Mouse (Mus musculus) intestine, postnatal 0 days (tissue): ENCODE data around the gene Ppm1h. TPM values are rescaled to one million over a fixed set of nuclear protein-coding genes. Genes with fewer than 3 reads are reported as not detected.

Experiments used
- ATAC-seq: fragments of 200-750 bp; cut with Nextera tagmentation; 2 replicates; pipeline ENCODE4 v1.8.0; 2017; ENCODE audit warnings: mild to moderate bottlenecking, moderate TSS enrichment, moderate library complexity
- H3K27ac ChIP-seq: fragments of 300-500 bp; sonication (generic); 2 replicates; pipeline ENCODE4 v1.5.1; 2014; ENCODE audit warnings: mild to moderate bottlenecking, low read depth, low read length, moderate library complexity
- H3K27me3 ChIP-seq: fragments of 300-500 bp; sonication (generic); replicated peaks from 2 replicates; pipeline ENCODE4 v1.6.1; 2014; ENCODE audit warnings: low read length, mixed read lengths; ENCODE audit not compliant: control insufficient read depth, insufficient read depth
- H3K36me3 ChIP-seq: fragments of 300-500 bp; sonication (generic); 2 replicates; pipeline ENCODE4 v1.6.1; 2014; ENCODE audit warnings: mild to moderate bottlenecking, moderate library complexity; ENCODE audit not compliant: control insufficient read depth, insufficient read depth
- H3K4me1 ChIP-seq: fragments of 300-500 bp; sonication (generic); replicated peaks from 2 replicates; pipeline ENCODE4 v1.6.1; 2014; ENCODE audit warnings: antibody characterized with exemption, low read length, mixed read lengths; ENCODE audit not compliant: control insufficient read depth, insufficient read depth
- H3K4me2 ChIP-seq: fragments of 300-500 bp; sonication (generic); replicated peaks from 2 replicates; pipeline ENCODE4 v1.6.1; 2014; ENCODE audit warnings: low read depth, mild to moderate bottlenecking, moderate library complexity
- H3K4me3 ChIP-seq: fragments of 300-500 bp; sonication (generic); 2 replicates; pipeline ENCODE4 v1.5.1; 2014; ENCODE audit warnings: low read depth, low read length
- H3K9ac ChIP-seq: fragments of 300-500 bp; sonication (generic); 2 replicates; pipeline ENCODE4 v1.6.1; 2014; ENCODE audit warnings: mild to moderate bottlenecking, low read depth, low read length
- H3K9me3 ChIP-seq: fragments of 300-500 bp; sonication (generic); 2 replicates; pipeline ENCODE4 v1.6.1; 2016; ENCODE audit warnings: mixed run types; ENCODE audit not compliant: control insufficient read depth
- CTCF ChIP-seq: sonication (generic); IDR thresholded peaks from 2 replicates; pipeline ENCODE4 v1.5.1; 2016; ENCODE audit warnings: low read depth, mild to moderate bottlenecking, control low read depth, antibody characterized with exemption, moderate library complexity
- WGBS: fragments of 180-500 bp; shearing (Covaris S2); extraction: QIAGEN DNeasy Blood & Tissue Kit; methylation state at CpG from one replicate; pipeline ENCODE4 v1.1.7; 2014; 5-methylcytosine and 5-hydroxymethylcytosine counted together
- polyA plus RNA-seq: library from polyadenylated mRNA; unstranded; fragments of >200 nt; fragmentation: Nextera tagmentation; extraction: Ambion mirVana; gene quantifications from 2 replicates; pipeline ENCODE4 v1.2.1, GENCODE M21; 2015

Gene Ppm1h
- polyA plus RNA-seq, 1 experiment from 2014 or later: 17.9 TPM

DNA sequence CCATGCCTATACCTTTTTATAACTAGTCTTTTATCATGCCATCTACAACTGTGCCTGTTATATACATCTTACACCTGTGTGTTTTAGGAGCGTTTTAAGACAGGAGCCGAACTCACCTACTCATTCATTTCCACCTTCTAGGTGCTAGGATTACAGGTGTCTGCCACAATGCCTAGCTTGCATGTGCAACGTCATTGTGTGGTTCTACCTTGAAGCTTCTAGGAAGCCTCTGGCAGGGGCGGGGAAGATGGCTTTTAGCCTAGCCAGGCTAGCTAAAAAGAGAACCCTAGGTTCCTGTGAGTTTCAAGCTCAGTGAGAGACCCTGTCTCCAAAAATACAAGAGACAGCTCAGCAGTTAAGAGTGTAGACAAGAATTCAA, 122.2 kb downstream of the Ppm1h start:
- Histone ChIP-seq H3K9me3 (no peaks in the 10 kb centered on the region), H3K4me1 (no peaks in the 10 kb centered on the region), H3K27ac (no peak overlapping the region), H3K4me3 (no peak overlapping the region), H3K36me3 (no peaks in the 10 kb centered on the region; the same call in 1 of the 2 replicates), H3K9ac (no peak overlapping the region), H3K27me3 (no peaks in the 10 kb centered on the region), H3K4me2 (no peak overlapping the region)
- no peak for ATAC-seq
- WGBS: 85% methylated on average over 4 of the region's 4 CpGs
- TF ChIP-seq CTCF: no peak

DNA sequence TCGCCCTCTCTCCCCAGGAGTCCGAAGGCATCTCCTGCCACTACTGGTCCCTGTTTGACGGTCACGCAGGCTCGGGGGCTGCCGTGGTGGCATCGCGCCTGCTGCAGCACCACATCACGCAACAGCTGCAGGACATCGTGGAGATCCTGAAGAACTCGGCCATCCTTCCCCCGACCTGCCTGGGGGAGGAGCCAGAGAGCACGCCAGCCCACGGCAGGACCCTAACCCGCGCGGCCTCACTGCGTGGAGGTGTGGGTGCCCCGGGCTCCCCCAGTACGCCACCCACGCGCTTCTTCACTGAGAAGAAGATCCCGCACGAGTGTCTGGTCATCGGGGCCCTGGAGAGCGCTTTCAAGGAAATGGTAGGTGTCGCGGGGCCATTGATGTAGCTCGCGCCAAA, 123.7 kb downstream of the Ppm1h start:
- 41% methylated on average over 30 of the region's 30 CpGs for WGBS
- Histone ChIP-seq H3K36me3 (no peaks in the 10 kb centered on the region; the same call in 1 of the 2 replicates), H3K4me1 (no peaks in the 10 kb centered on the region), H3K4me2 (peak overlapping the region; percentile 48), H3K9ac (no peak overlapping the region), H3K27me3 (no peaks in the 10 kb centered on the region), H3K4me3 (no peak overlapping the region; the same call in 1 of the 2 replicates), H3K9me3 (no peaks in the 10 kb centered on the region), H3K27ac (no peak overlapping the region)
- TF ChIP-seq CTCF: peak; percentile 50
- no peak for ATAC-seq

DNA sequence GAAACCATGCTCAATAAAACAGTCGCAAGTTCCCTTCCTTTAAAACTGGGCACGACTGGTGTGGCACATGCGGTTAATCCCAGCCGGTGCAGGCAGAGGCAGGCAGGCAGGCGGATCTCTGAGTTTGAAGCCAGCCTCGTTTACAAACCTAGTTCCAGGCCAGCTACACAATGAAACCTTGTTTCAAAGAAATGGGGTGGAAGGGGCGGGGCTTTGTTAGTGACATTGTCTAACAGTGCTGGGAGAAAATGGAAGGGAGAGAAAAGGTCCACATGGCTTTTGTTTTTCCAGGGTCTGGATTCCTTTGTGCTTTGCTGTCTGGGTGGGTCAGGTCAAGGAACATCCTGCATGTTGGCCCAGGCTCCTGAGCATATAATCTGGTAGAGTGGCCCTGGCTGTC, 124.3 kb downstream of the Ppm1h start:
- no peaks in the 10 kb centered on the region for H3K27me3 ChIP-seq
- no peak overlapping the region for H3K27ac ChIP-seq
- no peak for TF ChIP-seq CTCF
- H3K4me2 ChIP-seq: no peak overlapping the region
- no peak for ATAC-seq
- no peaks in the 10 kb centered on the region for H3K9me3 ChIP-seq
- no peak overlapping the region for H3K9ac ChIP-seq
- H3K4me1 ChIP-seq: no peaks in the 10 kb centered on the region
- no peaks in the 10 kb centered on the region; the same call in 1 of the 2 replicates for H3K36me3 ChIP-seq
- no peak overlapping the region for H3K4me3 ChIP-seq
- WGBS: 71% methylated on average over 7 of the region's 7 CpGs

DNA sequence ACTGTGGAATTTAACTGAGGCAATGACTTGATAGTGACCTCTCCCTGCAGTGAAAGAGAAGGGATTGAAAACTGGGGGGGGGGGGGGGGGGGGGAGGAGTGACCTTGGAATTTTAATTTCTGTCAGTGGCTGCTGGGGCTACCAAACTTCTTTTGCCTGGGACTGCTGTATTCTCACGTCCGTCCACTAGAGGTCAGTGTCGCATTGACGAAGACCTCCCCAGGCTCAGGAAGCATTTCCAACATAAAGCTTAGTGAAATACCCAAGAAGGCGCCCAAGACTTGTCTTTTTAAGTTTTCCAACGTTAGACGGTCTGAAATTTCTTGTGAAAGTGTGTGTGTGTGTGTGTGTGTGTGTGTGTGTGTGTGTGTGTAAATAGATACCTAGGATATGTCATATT, 125.3 kb downstream of the Ppm1h start:
- Histone ChIP-seq H3K9ac (no peak overlapping the region), H3K4me1 (no peaks in the 10 kb centered on the region), H3K9me3 (no peaks in the 10 kb centered on the region), H3K27me3 (no peaks in the 10 kb centered on the region), H3K36me3 (no peaks in the 10 kb centered on the region), H3K27ac (no peak overlapping the region), H3K4me2 (no peak overlapping the region), H3K4me3 (no peak overlapping the region)
- TF ChIP-seq CTCF: peak; percentile 86
- 11% methylated on average over 7 of the region's 7 CpGs for WGBS
- no peak for ATAC-seq

DNA sequence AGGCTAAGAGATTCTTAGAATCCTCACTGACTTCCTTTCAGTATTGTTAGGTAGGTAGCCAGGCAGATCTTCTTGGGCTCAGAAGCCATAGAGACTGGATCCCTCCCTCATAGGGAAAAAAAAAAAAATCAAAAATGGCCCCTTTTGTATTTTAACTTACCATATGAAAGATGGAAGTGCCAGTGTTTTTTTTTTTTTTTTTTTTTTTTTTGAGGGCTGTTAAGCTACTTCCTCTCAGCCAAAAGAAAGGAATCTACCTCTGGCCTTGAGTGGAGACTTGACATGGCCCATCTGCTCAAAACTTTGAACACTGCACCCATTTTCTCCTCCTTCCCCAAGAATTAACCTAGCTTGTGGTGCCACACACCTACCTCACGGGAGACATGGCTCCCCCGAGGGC, 127.3 kb downstream of the Ppm1h start:
- no peak overlapping the region for H3K4me3 ChIP-seq
- no peaks in the 10 kb centered on the region for H3K4me1 ChIP-seq
- H3K36me3 ChIP-seq: no peaks in the 10 kb centered on the region
- no peak for TF ChIP-seq CTCF
- H3K27me3 ChIP-seq: no peaks in the 10 kb centered on the region
- ATAC-seq: no peak
- H3K9me3 ChIP-seq: no peaks in the 10 kb centered on the region
- 67% methylated on average over 2 of the region's 2 CpGs for WGBS
- no peak overlapping the region for H3K27ac ChIP-seq
- no peak overlapping the region for H3K4me2 ChIP-seq
- no peak overlapping the region for H3K9ac ChIP-seq

DNA sequence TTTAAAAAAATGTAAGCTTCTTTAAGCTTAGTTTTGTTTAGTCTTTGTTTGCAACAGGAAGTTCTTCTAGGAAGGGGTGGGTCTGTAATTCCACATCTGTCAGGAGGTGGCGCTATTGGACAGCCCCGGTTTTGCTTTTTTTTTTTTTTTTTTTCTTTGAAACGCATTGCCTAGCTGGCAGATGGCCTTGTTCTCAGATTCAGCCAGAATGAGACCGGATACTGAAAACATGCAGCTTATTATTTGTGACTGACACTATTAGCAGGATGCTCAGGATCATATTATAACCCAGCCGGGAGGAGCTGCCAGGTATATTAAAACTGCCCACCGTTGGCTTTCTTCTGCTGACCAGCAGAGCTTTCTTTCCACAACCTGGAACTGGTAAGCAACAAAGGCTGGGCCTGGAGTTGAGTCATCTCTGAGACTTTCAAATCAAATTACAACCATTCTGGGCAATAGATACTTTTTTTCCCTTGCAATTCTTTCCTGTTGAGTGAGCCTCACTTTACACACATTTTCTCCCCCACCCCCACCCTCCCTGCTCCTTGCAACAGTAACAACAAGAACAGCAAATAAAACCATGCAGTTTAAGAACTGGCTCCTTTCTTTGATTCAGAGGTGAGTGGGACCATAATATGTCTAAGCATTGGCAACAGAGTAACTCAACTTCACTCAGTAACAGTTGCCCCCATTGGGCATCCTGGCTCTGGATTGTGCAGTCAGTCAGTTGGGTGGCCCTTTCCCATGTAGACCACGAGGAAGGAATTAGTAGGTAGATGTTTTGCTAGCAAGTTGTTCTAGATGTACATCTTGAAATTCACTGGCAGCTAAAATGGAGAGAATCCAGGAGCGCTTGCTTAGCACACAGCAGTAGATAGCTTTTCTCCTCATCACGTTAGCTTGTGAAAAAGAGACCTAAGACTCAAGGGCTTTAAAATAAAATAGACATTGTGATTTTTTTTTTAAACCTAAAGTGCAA, 128.9 kb downstream of the Ppm1h start:
- 35% methylated on average over 9 of the region's 9 CpGs for WGBS
- H3K4me1 ChIP-seq: no peaks in the 10 kb centered on the region
- no peak overlapping the region for H3K4me3 ChIP-seq
- TF ChIP-seq CTCF: peak; percentile 92
- H3K27ac ChIP-seq: peak overlapping the region; percentile 41; the same call in 1 of the 2 replicates
- no peaks in the 10 kb centered on the region for H3K9me3 ChIP-seq
- H3K4me2 ChIP-seq: no peak overlapping the region
- no peaks in the 10 kb centered on the region for H3K27me3 ChIP-seq
- 0 out of 2 replicates have a peak, but pooled peaks have one; percentile 19 for ATAC-seq
- no peak overlapping the region for H3K9ac ChIP-seq
- H3K36me3 ChIP-seq: no peaks in the 10 kb centered on the region
